Mouse (Mus musculus): ENCODE data around the gene Trp53. TPM values are rescaled to one million over a fixed set of nuclear protein-coding genes. Genes with fewer than 3 reads are reported as not detected.

The Trp53 gene
- polyA plus RNA-seq, 1 experiment from 2014 or later = 117 TPM

MicroRNAs within 50 kb of the gene (microRNA counts, 519-probe panel; counts per million panel counts)
- microRNA mmu-miR-467f = 2,729 counts per million, percentile 7 among the panel's probes with 10 or more counts

Small RNAs within 50 kb of the gene (microRNA-seq; reads per million reads assigned to microRNA genes)
- not detected for gene Mir467f

Other genes with a start within 250 kb of the Trp53 start
- gene Rnf227, start 239.9 kb upstream of the Trp53 start, polyA plus RNA-seq (2016; fragmentation: Nextera tagmentation; extraction: Ambion mirVana) = 48.4 and 50.5 TPM in 2 replicates
- 78.7 and 88.5 TPM in 2 replicates for gene Chd3, start 211.0 kb upstream of the Trp53 start, polyA plus RNA-seq (2016; fragmentation: Nextera tagmentation; extraction: Ambion mirVana)
- gene Naa38, start 184.9 kb upstream of the Trp53 start, polyA plus RNA-seq (2016; fragmentation: Nextera tagmentation; extraction: Ambion mirVana) = 98.9 and 105 TPM in 2 replicates
- gene Cyb5d1, start 184.7 kb upstream of the Trp53 start, polyA plus RNA-seq (2016; fragmentation: Nextera tagmentation; extraction: Ambion mirVana) = 52.9 and 53.8 TPM in 2 replicates
- gene Tmem88, start 182.1 kb upstream of the Trp53 start, polyA plus RNA-seq (2016; fragmentation: Nextera tagmentation; extraction: Ambion mirVana) = 11.4 and 12.1 TPM in 2 replicates
- gene Kdm6b, start 166.7 kb upstream of the Trp53 start, polyA plus RNA-seq (2016; fragmentation: Nextera tagmentation; extraction: Ambion mirVana) = 48.7 and 50.7 TPM in 2 replicates
- 1.9 and 2.3 TPM in 2 replicates for gene Dnah2, start 31.2 kb upstream of the Trp53 start, polyA plus RNA-seq (2016; fragmentation: Nextera tagmentation; extraction: Ambion mirVana)
- gene Efnb3, start 20.2 kb upstream of the Trp53 start, polyA plus RNA-seq (2016; fragmentation: Nextera tagmentation; extraction: Ambion mirVana) = 78.3 and 84.6 TPM in 2 replicates
- gene Wrap53, start 104 bp upstream of the Trp53 start, polyA plus RNA-seq (2016; fragmentation: Nextera tagmentation; extraction: Ambion mirVana) = 29.6 and 33.2 TPM in 2 replicates
- 11.4 and 15.2 TPM in 2 replicates for gene Atp1b2, start 25.6 kb downstream of the Trp53 start, polyA plus RNA-seq (2016; fragmentation: Nextera tagmentation; extraction: Ambion mirVana)
- not detected in 2 replicates for gene Shbg, start 37.5 kb downstream of the Trp53 start, polyA plus RNA-seq (2016; fragmentation: Nextera tagmentation; extraction: Ambion mirVana)
- gene Sat2, start 41.7 kb downstream of the Trp53 start, polyA plus RNA-seq (2016; fragmentation: Nextera tagmentation; extraction: Ambion mirVana) = 22.3 and 23.5 TPM in 2 replicates
- 59.2 and 67.1 TPM in 2 replicates for gene Fxr2, start 52.6 kb downstream of the Trp53 start, polyA plus RNA-seq (2016; fragmentation: Nextera tagmentation; extraction: Ambion mirVana)
- not detected in 2 replicates for gene Sox15, start 75.0 kb downstream of the Trp53 start, polyA plus RNA-seq (2016; fragmentation: Nextera tagmentation; extraction: Ambion mirVana)
- 79.4 and 79.9 TPM in 2 replicates for gene Mpdu1, start 82.3 kb downstream of the Trp53 start, polyA plus RNA-seq (2016; fragmentation: Nextera tagmentation; extraction: Ambion mirVana)
- 7.1 and 7.2 TPM in 2 replicates for gene Cd68, start 85.8 kb downstream of the Trp53 start, polyA plus RNA-seq (2016; fragmentation: Nextera tagmentation; extraction: Ambion mirVana)
- 608 and 698 TPM in 2 replicates for gene Eif4a1, start 92.1 kb downstream of the Trp53 start, polyA plus RNA-seq (2016; fragmentation: Nextera tagmentation; extraction: Ambion mirVana)
- 108 and 113 TPM in 2 replicates for gene Senp3, start 101.7 kb downstream of the Trp53 start, polyA plus RNA-seq (2016; fragmentation: Nextera tagmentation; extraction: Ambion mirVana)
- gene Tnfsf13, start 105.4 kb downstream of the Trp53 start, polyA plus RNA-seq (2016; fragmentation: Nextera tagmentation; extraction: Ambion mirVana) = 0.41 and 0.77 TPM in 2 replicates
- 2.2 and 2.9 TPM in 2 replicates for gene Tnfsf12, start 115.5 kb downstream of the Trp53 start, polyA plus RNA-seq (2016; fragmentation: Nextera tagmentation; extraction: Ambion mirVana)
- gene Tnfsfm13, start 115.7 kb downstream of the Trp53 start, polyA plus RNA-seq (2016; fragmentation: Nextera tagmentation; extraction: Ambion mirVana) = 0.65 and 1.3 TPM in 2 replicates
- 32.0 and 37.1 TPM in 2 replicates for gene Polr2a, start 178.3 kb downstream of the Trp53 start, polyA plus RNA-seq (2016; fragmentation: Nextera tagmentation; extraction: Ambion mirVana)
- gene Slc35g3, start 181.6 kb downstream of the Trp53 start, polyA plus RNA-seq (2016; fragmentation: Nextera tagmentation; extraction: Ambion mirVana) = 0.18 and 0.27 TPM in 2 replicates
- gene Zbtb4, start 185.6 kb downstream of the Trp53 start, polyA plus RNA-seq (2016; fragmentation: Nextera tagmentation; extraction: Ambion mirVana) = 2.0 TPM in 2 replicates
- 1.3 and 1.7 TPM in 2 replicates for gene Chrnb1, start 215.6 kb downstream of the Trp53 start, polyA plus RNA-seq (2016; fragmentation: Nextera tagmentation; extraction: Ambion mirVana)
- 2.7 and 2.9 TPM in 2 replicates for gene Fgf11, start 221.5 kb downstream of the Trp53 start, polyA plus RNA-seq (2016; fragmentation: Nextera tagmentation; extraction: Ambion mirVana)
- gene Tmem102, start 225.3 kb downstream of the Trp53 start, polyA plus RNA-seq (2016; fragmentation: Nextera tagmentation; extraction: Ambion mirVana) = 0.42 and 1.2 TPM in 2 replicates
- gene Gm39566, start 234.9 kb downstream of the Trp53 start, polyA plus RNA-seq (2016; fragmentation: Nextera tagmentation; extraction: Ambion mirVana) = not detected in 2 replicates
- not detected in 2 replicates for gene Spem2, start 238.1 kb downstream of the Trp53 start, polyA plus RNA-seq (2016; fragmentation: Nextera tagmentation; extraction: Ambion mirVana)
- 0.46 TPM in 1 of 2 replicates, not detected in the other for gene Spem1, start 241.8 kb downstream of the Trp53 start, polyA plus RNA-seq (2016; fragmentation: Nextera tagmentation; extraction: Ambion mirVana)